Mouse (Mus musculus) cerebellum, adult 9-11 months (tissue): ENCODE data around the gene Vps33a.
"Not testable (repeated sequence)": the region's sequence is repeated elsewhere in the genome, so short reads cannot be mapped to it uniquely, and the experiment has no call there.

Source experiments
- DNase-seq: peaks from one replicate; pipeline ENCODE4 v3.0.0; 2022

The Vps33a gene

GRCm38 (mm10) chr5:123523692-123524392 lies 49.0 kb downstream of the Vps33a start, which contains the start of gene Diablo:
TSS of gene Diablo (minus strand) at chr5:123524176.
- peak; percentile 98 for DNase-seq

- peak; percentile 7 for DNase-seq
These were observed 50.7 kb downstream of the Vps33a start for GRCm38 (mm10) chr5:123522166-123522565.

GRCm38 (mm10) chr5:123521621-123522020 lies 51.2 kb downstream of the Vps33a start:
- DNase-seq = peak; percentile 2

- DNase-seq = peak; percentile 1
These were observed 52.2 kb downstream of the Vps33a start for GRCm38 (mm10) chr5:123520666-123521065.

GRCm38 (mm10) chr5:123514871-123515270 lies 58.0 kb downstream of the Vps33a start:
- DNase-seq = no peak

- no peak for DNase-seq
These were observed 60.7 kb downstream of the Vps33a start for GRCm38 (mm10) chr5:123512102-123512501.

- not testable (repeated sequence) for DNase-seq
These were observed 61.4 kb downstream of the Vps33a start for GRCm38 (mm10) chr5:123511426-123511825.

- DNase-seq = no peak
These were observed 62.7 kb downstream of the Vps33a start, which contains the start of gene B3gnt4 for GRCm38 (mm10) chr5:123510160-123510559. TSS of gene B3gnt4 (plus strand) at chr5:123510460.

GRCm38 (mm10) chr5:123508921-123509320 lies 63.9 kb downstream of the Vps33a start:
- DNase-seq = no peak

- peak; percentile 69 for DNase-seq
These were observed 64.7 kb downstream of the Vps33a start for GRCm38 (mm10) chr5:123507936-123508723.

GRCm38 (mm10) chr5:123501973-123502372 lies 70.9 kb downstream of the Vps33a start:
- DNase-seq = no peak

GRCm38 (mm10) chr5:123499717-123500116 lies 73.1 kb downstream of the Vps33a start:
- DNase-seq = peak; percentile 61

GRCm38 (mm10) chr5:123489935-123490334 lies 82.9 kb downstream of the Vps33a start:
- no peak for DNase-seq

GRCm38 (mm10) chr5:123489112-123489785 lies 83.6 kb downstream of the Vps33a start, which contains the start of the genes Lrrc43 and Il31:
TSS of gene Lrrc43 (plus strand) at chr5:123489305.
TSS of gene Il31 (minus strand) at chr5:123489489.
- no peak for DNase-seq

- DNase-seq = no peak
These were observed 85.0 kb downstream of the Vps33a start for GRCm38 (mm10) chr5:123487659-123488395.
